Mouse (Mus musculus): ENCODE data around the gene Krt20. TPM values are rescaled to one million over a fixed set of nuclear protein-coding genes. Genes with fewer than 3 reads are reported as not detected.

The Krt20 gene
- polyA plus RNA-seq (2012; rRNA removed): 0.13 and 0.23 TPM in 2 replicates

- peaks cover 2% of the 10 kb centered on the region; the same call in 1 of the 2 replicates for H3K4me1 ChIP-seq (ENCODE audit: control insufficient read depth, insufficient read depth, low read length)
- no peak within 1 kb of the TSS for H3K27ac ChIP-seq (ENCODE audit: insufficient read depth, low read depth, low read length)
- H3K4me3 ChIP-seq (ENCODE audit: insufficient read depth, low read depth, low read length): no peak within 1 kb of the TSS
Observed at GRCm38 (mm10) chr11:99437972-99438371, at the start of gene Krt20. Krt20 (minus strand) TSS chr11:99438150.

GRCm38 (mm10) chr11:99474981-99475380 is 37.0 kb upstream of the Krt20 start:
- no peaks in the 10 kb centered on the region for H3K4me1 ChIP-seq (ENCODE audit: control insufficient read depth, insufficient read depth, low read length)
- no peak overlapping the region for H3K27ac ChIP-seq (ENCODE audit: insufficient read depth, low read depth, low read length)
- TF ChIP-seq CTCF (conservative IDR thresholded peaks at IDR 0.05; ENCODE audit: insufficient read depth, insufficient read length, low read depth, low read length) (no peak), POLR2A (IDR thresholded peaks at IDR 0.05; ENCODE audit: low read depth, low read length) (no peak)
- 77% methylated on average over 3 of the region's 3 CpGs for WGBS
- no peak overlapping the region for H3K4me3 ChIP-seq (ENCODE audit: insufficient read depth, low read depth, low read length)
- no peaks in the 10 kb centered on the region for H3K27me3 ChIP-seq (replicated peaks; ENCODE audit: control insufficient read depth, insufficient read depth, low read length)
- no peak for DNase-seq
- no peaks in the 10 kb centered on the region for H3K36me3 ChIP-seq (ENCODE audit: control insufficient read depth, insufficient read depth, low read length)

More at GRCm38 (mm10) chr11:99437972-99438371, at the start of gene Krt20:
- H3K36me3 ChIP-seq (ENCODE audit: control insufficient read depth, insufficient read depth, low read length): no peaks in the 10 kb centered on the region
- WGBS: 20% methylated on average over 10 of the region's 10 CpGs
- H3K27me3 ChIP-seq (replicated peaks; ENCODE audit: control insufficient read depth, insufficient read depth, low read length): no peaks in the 10 kb centered on the region
- DNase-seq: no peak
- TF ChIP-seq POLR2A (IDR thresholded peaks at IDR 0.05; ENCODE audit: low read depth, low read length) (no peak), CTCF (conservative IDR thresholded peaks at IDR 0.05; ENCODE audit: insufficient read depth, insufficient read length, low read depth, low read length) (no peak)

GRCm38 (mm10) chr11:99473433-99473832 is 35.5 kb upstream of the Krt20 start:
- Histone ChIP-seq H3K4me3 (ENCODE audit: insufficient read depth, low read depth, low read length) (no peak overlapping the region), H3K36me3 (ENCODE audit: control insufficient read depth, insufficient read depth, low read length) (no peaks in the 10 kb centered on the region), H3K27ac (ENCODE audit: insufficient read depth, low read depth, low read length) (no peak overlapping the region), H3K27me3 (replicated peaks; ENCODE audit: control insufficient read depth, insufficient read depth, low read length) (no peaks in the 10 kb centered on the region), H3K4me1 (ENCODE audit: control insufficient read depth, insufficient read depth, low read length) (no peaks in the 10 kb centered on the region)
- WGBS: 62% methylated on average over 6 of the region's 6 CpGs
- no peak for DNase-seq
- TF ChIP-seq POLR2A (IDR thresholded peaks at IDR 0.05; ENCODE audit: low read depth, low read length) (no peak), CTCF (conservative IDR thresholded peaks at IDR 0.05; ENCODE audit: insufficient read depth, insufficient read length, low read depth, low read length) (no peak)

- Histone ChIP-seq H3K4me3 (ENCODE audit: insufficient read depth, low read depth, low read length) (no peak overlapping the region), H3K36me3 (ENCODE audit: control insufficient read depth, insufficient read depth, low read length) (no peaks in the 10 kb centered on the region), H3K27me3 (replicated peaks; ENCODE audit: control insufficient read depth, insufficient read depth, low read length) (no peaks in the 10 kb centered on the region), H3K4me1 (ENCODE audit: control insufficient read depth, insufficient read depth, low read length) (no peaks in the 10 kb centered on the region), H3K27ac (ENCODE audit: insufficient read depth, low read depth, low read length) (no peak overlapping the region)
- DNase-seq: no peak
- TF ChIP-seq POLR2A (IDR thresholded peaks at IDR 0.05; ENCODE audit: low read depth, low read length) (no peak), CTCF (conservative IDR thresholded peaks at IDR 0.05; ENCODE audit: insufficient read depth, insufficient read length, low read depth, low read length) (no peak)
- WGBS: 60% methylated on average over 4 of the region's 4 CpGs
Observed at GRCm38 (mm10) chr11:99472405-99472804, 34.5 kb upstream of the Krt20 start.

- TF ChIP-seq CTCF (conservative IDR thresholded peaks at IDR 0.05; ENCODE audit: insufficient read depth, insufficient read length, low read depth, low read length) (no peak), POLR2A (IDR thresholded peaks at IDR 0.05; ENCODE audit: low read depth, low read length) (no peak)
- Histone ChIP-seq H3K27ac (ENCODE audit: insufficient read depth, low read depth, low read length) (no peak overlapping the region), H3K36me3 (ENCODE audit: control insufficient read depth, insufficient read depth, low read length) (no peaks in the 10 kb centered on the region), H3K4me1 (ENCODE audit: control insufficient read depth, insufficient read depth, low read length) (no peaks in the 10 kb centered on the region), H3K4me3 (ENCODE audit: insufficient read depth, low read depth, low read length) (no peak overlapping the region), H3K27me3 (replicated peaks; ENCODE audit: control insufficient read depth, insufficient read depth, low read length) (no peaks in the 10 kb centered on the region)
- DNase-seq: no peak
- 85% methylated on average over 6 of the region's 6 CpGs for WGBS
Observed at GRCm38 (mm10) chr11:99471946-99472345, 34.0 kb upstream of the Krt20 start.

- DNase-seq: no peak
- WGBS: 63% methylated on average over 4 of the region's 4 CpGs
Observed at GRCm38 (mm10) chr11:99469228-99469627, 31.3 kb upstream of the Krt20 start.

GRCm38 (mm10) chr11:99468566-99468965 is 30.6 kb upstream of the Krt20 start:
- 80% methylated on average over 11 of the region's 11 CpGs for whole genome bisulfite sequencing
- H3K4me1 ChIP-seq (ENCODE audit: control insufficient read depth, insufficient read depth, low read length): no peaks in the 10 kb centered on the region
- no peak for DNase-seq
- H3K27me3 ChIP-seq (replicated peaks; ENCODE audit: control insufficient read depth, insufficient read depth, low read length): no peaks in the 10 kb centered on the region
- no peak overlapping the region for H3K4me3 ChIP-seq (ENCODE audit: insufficient read depth, low read depth, low read length)
- no peaks in the 10 kb centered on the region for H3K36me3 ChIP-seq (ENCODE audit: control insufficient read depth, insufficient read depth, low read length)
- TF ChIP-seq POLR2A (IDR thresholded peaks at IDR 0.05; ENCODE audit: low read depth, low read length): no peak
- no peak overlapping the region for H3K27ac ChIP-seq (ENCODE audit: insufficient read depth, low read depth, low read length)

More at GRCm38 (mm10) chr11:99469228-99469627, 31.3 kb upstream of the Krt20 start:
- H3K4me3 ChIP-seq (ENCODE audit: insufficient read depth, low read depth, low read length): no peak overlapping the region
- TF ChIP-seq POLR2A (IDR thresholded peaks at IDR 0.05; ENCODE audit: low read depth, low read length) (no peak), CTCF (conservative IDR thresholded peaks at IDR 0.05; ENCODE audit: insufficient read depth, insufficient read length, low read depth, low read length) (no peak)
- no peak overlapping the region for H3K27ac ChIP-seq (ENCODE audit: insufficient read depth, low read depth, low read length)
- no peaks in the 10 kb centered on the region for H3K36me3 ChIP-seq (ENCODE audit: control insufficient read depth, insufficient read depth, low read length)
- H3K4me1 ChIP-seq (ENCODE audit: control insufficient read depth, insufficient read depth, low read length): no peaks in the 10 kb centered on the region
- no peaks in the 10 kb centered on the region for H3K27me3 ChIP-seq (replicated peaks; ENCODE audit: control insufficient read depth, insufficient read depth, low read length)
